Mouse (Mus musculus): ENCODE results near the gene Lnx1. TPM values are rescaled to one million over a fixed set of nuclear protein-coding genes. Genes with fewer than 3 reads are reported as not detected.

The Lnx1 gene
- polyA plus RNA-seq, 1 experiment, result not detected

DNA sequence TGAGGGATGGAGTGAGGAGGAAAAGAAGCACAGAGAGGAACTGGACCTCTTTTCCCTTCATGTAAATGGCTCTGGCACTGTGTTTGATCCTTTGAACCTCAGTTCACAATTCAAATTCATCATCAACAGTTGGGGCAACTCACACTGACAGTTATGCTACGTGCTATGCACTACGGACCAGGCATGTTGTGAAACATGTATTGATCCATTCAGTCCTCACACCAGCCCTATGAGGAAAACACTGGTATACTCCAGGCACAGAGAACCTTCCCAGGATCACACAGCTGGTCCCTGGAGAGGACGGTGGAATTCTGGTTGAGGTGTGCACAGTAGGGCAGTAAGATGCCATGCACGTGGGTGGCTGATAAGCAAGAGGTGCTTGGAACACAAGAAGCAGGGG is 62.2 kb downstream of the Lnx1 start:
- Histone ChIP-seq H3K4me1 (ENCODE audit: control insufficient read depth, insufficient read depth, low read length) (no peaks in the 10 kb centered on the region), H3K27ac (ENCODE audit: insufficient read depth, low read depth, low read length) (no peak overlapping the region), H3K4me3 (ENCODE audit: insufficient read depth, low read length) (no peak overlapping the region)
- TF ChIP-seq POLR2A (IDR thresholded peaks at IDR 0.05; ENCODE audit: borderline replicate concordance, low read depth, low read length), result no peak
- TF ChIP-seq CTCF (IDR thresholded peaks at IDR 0.05; ENCODE audit: low read depth, low read length), result no peak

DNA sequence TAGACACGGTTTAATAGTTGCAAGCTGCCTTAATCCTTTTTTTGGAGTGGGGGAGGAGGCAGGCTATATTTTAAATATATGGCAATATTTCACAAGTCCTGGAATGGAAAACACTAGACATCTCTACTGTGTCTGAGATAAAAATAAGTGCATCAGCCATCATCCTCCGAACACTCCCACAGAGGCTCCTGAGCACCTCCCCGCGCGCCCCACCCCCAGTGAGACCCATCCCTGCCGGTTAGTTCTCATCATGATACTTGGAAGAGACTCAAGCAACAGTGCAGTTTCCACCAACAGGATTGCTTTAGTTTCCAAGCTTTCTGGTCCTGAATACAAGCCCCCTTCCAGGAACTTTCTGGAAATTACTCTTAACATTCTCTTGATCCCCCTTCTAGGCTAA is 63.2 kb downstream of the Lnx1 start:
- no peak overlapping the region for H3K4me3 ChIP-seq (ENCODE audit: insufficient read depth, low read length)
- no peaks in the 10 kb centered on the region for H3K4me1 ChIP-seq (ENCODE audit: control insufficient read depth, insufficient read depth, low read length)
- no peak for TF ChIP-seq POLR2A (IDR thresholded peaks at IDR 0.05; ENCODE audit: borderline replicate concordance, low read depth, low read length)
- no peak for TF ChIP-seq CTCF (IDR thresholded peaks at IDR 0.05; ENCODE audit: low read depth, low read length)
- no peak overlapping the region for H3K27ac ChIP-seq (ENCODE audit: insufficient read depth, low read depth, low read length)

DNA sequence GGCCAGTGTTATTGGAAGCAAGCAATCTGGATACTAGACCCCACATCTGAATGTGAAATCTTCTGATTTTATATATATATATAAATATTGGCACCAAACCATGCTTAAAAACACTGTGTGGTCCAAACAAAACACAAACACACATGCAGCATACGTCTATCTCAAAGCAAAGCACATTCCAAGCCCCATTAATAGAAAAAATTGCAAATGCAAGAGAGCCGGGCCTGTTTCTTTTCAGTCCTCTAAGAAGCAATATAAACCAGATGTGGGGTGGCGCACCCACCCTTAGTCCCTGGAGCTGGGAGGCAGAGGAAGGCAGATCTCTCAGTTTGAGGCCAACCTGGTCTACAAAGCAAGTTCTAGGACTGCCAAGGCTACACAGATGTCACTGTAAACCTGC is 68.3 kb downstream of the Lnx1 start:
- TF ChIP-seq CTCF (IDR thresholded peaks at IDR 0.05; ENCODE audit: low read depth, low read length) (no peak), POLR2A (IDR thresholded peaks at IDR 0.05; ENCODE audit: borderline replicate concordance, low read depth, low read length) (no peak)

DNA sequence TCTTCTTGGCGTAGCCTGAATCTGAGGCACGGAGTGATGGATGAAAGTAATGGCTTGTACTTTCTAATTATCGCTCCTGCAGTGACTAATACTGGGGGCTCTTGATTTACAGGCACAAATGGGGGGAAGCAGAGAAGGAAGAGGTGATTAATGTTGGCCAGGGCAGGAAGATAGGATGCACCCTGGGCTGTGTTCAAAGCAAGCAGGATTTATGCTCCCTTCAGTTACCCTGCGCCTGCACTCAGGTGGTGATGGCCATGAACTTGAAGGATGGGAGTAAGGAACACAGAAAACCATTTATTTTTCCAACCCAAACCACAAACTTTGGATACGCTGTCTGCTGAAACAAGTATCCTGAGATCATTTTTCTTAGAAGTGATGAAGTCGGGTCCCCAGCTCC is 69.3 kb downstream of the Lnx1 start:
- Histone ChIP-seq H3K4me3 (ENCODE audit: insufficient read depth, low read length) (no peak overlapping the region), H3K4me1 (ENCODE audit: control insufficient read depth, insufficient read depth, low read length) (no peaks in the 10 kb centered on the region), H3K27ac (ENCODE audit: insufficient read depth, low read depth, low read length) (no peak overlapping the region)
- no peak for TF ChIP-seq POLR2A (IDR thresholded peaks at IDR 0.05; ENCODE audit: borderline replicate concordance, low read depth, low read length)

More for the DNA sequence above, 68.3 kb downstream of the Lnx1 start:
- Histone ChIP-seq H3K27ac (ENCODE audit: insufficient read depth, low read depth, low read length) (no peak overlapping the region), H3K4me1 (ENCODE audit: control insufficient read depth, insufficient read depth, low read length) (no peaks in the 10 kb centered on the region), H3K4me3 (ENCODE audit: insufficient read depth, low read length) (no peak overlapping the region)

DNA sequence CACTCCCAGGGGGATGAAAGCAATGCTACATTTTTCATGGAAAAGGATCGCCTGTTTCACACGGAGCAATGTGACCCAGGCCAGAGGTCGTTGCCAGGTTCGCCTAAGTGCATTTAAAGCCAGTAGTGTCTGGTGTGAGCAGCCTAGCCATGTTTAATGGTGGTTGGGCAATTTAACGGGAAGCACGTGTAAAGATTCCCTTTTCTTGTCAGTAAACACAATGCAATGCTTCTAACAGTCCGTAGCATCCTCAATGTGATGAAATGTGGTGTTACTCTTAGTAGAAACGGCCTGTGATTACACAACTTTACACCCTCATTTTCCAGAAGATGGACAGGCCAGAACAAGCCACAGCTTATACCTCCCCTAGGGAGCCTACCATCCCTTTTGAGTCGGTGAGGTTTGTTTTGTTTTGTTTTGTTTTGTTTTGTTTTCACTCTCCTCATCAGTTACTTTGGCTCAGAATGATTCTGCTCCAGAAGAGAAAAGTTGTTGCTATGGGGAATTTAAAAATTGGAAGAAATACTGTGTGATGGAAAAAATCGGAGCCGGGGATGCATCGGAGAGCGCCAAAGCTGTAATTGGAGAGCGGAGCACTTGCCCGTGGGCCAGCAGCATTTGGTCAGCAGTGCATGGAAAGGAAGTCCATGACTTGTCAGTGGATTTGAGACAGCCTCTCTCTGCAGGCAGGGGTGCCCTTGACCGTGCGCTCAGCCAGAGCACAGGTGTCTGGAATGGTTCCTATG is 70.2 kb downstream of the Lnx1 start:
- no peak overlapping the region for H3K27ac ChIP-seq (ENCODE audit: insufficient read depth, low read depth, low read length)
- no peaks in the 10 kb centered on the region for H3K4me1 ChIP-seq (ENCODE audit: control insufficient read depth, insufficient read depth, low read length)
- no peak overlapping the region for H3K4me3 ChIP-seq (ENCODE audit: insufficient read depth, low read length)
- no peak for TF ChIP-seq CTCF (IDR thresholded peaks at IDR 0.05; ENCODE audit: low read depth, low read length)

DNA sequence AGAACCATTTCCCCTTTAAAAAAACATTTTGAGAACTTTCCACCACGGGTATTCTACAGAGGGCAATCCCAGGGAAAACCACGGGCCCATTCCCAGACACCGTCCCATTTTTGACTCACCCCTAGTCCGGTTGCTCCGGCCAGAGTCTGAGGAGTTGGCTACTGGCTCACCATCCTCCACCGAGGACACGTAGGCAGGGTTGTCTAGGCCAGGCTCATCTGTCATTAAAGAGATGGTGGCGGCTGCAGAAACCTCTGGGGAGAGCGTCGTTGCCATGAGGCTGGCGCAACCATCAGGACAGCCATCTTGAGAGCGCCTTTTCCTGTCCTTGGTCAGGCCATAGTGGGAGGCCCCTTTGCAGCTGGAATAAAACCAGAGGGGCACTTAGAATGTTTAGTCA is 74.7 kb downstream of the Lnx1 start:
- no peak for TF ChIP-seq POLR2A (IDR thresholded peaks at IDR 0.05; ENCODE audit: borderline replicate concordance, low read depth, low read length)
- no peak for TF ChIP-seq CTCF (IDR thresholded peaks at IDR 0.05; ENCODE audit: low read depth, low read length)
- no peaks in the 10 kb centered on the region for H3K4me1 ChIP-seq (ENCODE audit: control insufficient read depth, insufficient read depth, low read length)
- H3K4me3 ChIP-seq (ENCODE audit: insufficient read depth, low read length), result no peak overlapping the region

DNA sequence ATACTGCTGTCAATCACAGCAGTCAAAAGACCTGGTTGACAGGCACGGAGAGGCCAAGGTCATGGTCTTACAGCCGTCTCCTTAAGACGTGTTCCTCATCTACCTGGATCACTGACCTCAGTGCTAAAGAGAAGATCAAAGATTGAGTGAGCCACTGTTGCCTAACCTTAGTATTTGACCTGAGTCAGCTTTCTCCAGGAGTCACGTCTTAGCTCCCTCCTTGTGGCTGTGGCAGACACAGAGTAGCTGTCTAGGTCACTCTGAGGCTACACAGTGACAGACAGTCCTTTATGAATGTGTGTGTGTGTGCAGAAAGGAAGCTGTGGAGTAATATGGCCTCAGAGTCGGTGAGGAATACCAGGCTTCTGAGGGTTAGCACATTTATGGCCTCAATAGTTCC is 78.3 kb downstream of the Lnx1 start:
- no peak overlapping the region for H3K27ac ChIP-seq (ENCODE audit: insufficient read depth, low read depth, low read length)
- no peak overlapping the region for H3K4me3 ChIP-seq (ENCODE audit: insufficient read depth, low read length)
- no peaks in the 10 kb centered on the region for H3K4me1 ChIP-seq (ENCODE audit: control insufficient read depth, insufficient read depth, low read length)
- TF ChIP-seq CTCF (IDR thresholded peaks at IDR 0.05; ENCODE audit: low read depth, low read length), result no peak
- TF ChIP-seq POLR2A (IDR thresholded peaks at IDR 0.05; ENCODE audit: borderline replicate concordance, low read depth, low read length), result no peak

More for the DNA sequence above, 74.7 kb downstream of the Lnx1 start:
- H3K27ac ChIP-seq (ENCODE audit: insufficient read depth, low read depth, low read length), result no peak overlapping the region

DNA sequence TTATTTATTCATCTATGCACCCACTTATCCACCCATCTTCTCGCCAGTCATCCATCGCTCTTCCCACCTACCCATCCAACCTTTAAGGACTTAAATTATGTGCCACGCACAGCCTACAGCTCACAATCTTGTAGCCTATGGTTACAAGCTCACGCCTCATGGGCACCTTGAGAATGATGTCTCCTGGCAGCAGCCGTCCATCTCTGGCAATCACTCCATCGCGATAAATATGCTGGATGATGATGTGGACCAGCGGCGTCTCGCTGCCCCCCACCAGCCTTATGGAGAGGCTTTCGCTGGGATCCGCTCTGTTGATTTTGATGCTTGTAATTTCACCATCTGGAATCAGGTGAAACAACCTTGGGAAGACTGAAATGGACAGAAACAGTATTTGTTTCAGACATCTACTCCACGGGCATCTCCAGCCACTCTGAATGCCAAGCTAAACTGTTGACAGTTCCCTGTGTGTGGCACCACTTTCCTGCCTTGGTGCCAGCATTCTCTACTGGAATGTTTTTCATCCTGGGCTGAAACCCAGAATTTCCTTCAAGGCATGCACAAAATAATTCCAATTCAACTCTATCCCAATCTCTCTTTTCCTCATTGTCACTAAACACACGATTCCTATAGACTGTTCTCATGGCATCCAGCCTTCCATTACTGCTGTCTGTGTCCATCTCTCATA is 79.3 kb downstream of the Lnx1 start:
- 0 out of 2 replicates have a peak, but pooled peaks cover 2% of the 10 kb centered on the region for H3K4me1 ChIP-seq (ENCODE audit: control insufficient read depth, insufficient read depth, low read length)
- no peak overlapping the region for H3K4me3 ChIP-seq (ENCODE audit: insufficient read depth, low read length)
- H3K27ac ChIP-seq (ENCODE audit: insufficient read depth, low read depth, low read length), result no peak overlapping the region
- TF ChIP-seq CTCF (IDR thresholded peaks at IDR 0.05; ENCODE audit: low read depth, low read length), result no peak
- TF ChIP-seq POLR2A (IDR thresholded peaks at IDR 0.05; ENCODE audit: borderline replicate concordance, low read depth, low read length), result no peak

DNA sequence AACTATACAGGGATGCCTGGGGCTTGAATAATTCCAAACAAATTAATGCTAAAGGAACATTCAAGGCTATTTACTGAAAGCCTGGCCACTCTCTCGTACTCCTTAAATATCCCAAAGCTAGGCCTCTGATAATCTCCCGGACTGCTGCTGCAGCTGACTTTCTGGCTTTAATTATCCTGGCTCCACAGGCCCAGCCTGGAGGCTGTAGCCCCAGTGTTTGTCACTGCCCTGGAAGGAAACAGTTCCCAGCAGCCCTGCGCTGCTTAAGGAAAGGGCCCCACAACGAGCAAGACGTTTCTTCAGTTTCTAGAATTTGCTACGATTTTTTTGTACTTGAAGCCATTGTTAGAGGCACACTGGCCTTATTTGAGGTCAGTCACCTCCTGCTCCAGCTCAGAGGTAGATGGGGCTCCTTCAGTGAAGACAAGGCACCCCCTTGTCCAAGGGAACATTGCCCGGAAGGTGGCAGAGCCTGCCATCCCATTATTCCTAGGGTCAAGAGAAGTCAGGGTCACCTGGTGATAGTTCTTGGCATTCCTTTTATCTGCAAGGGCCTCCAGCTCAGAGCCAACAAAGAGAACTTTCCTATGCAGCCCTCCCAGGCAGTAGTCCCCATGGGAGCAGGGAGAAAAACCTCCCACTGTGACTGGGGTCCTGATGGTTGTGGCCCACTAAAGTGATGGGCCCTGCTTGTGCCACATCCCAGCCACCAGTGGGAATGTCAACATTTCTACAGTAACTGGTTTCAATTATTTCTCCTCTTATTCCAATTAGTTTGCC is 80.8 kb downstream of the Lnx1 start:
- Histone ChIP-seq H3K27ac (ENCODE audit: insufficient read depth, low read depth, low read length) (no peak overlapping the region), H3K4me3 (ENCODE audit: insufficient read depth, low read length) (no peak overlapping the region), H3K4me1 (ENCODE audit: control insufficient read depth, insufficient read depth, low read length) (0 out of 2 replicates have a peak, but pooled peaks cover 2% of the 10 kb centered on the region)
- TF ChIP-seq POLR2A (IDR thresholded peaks at IDR 0.05; ENCODE audit: borderline replicate concordance, low read depth, low read length), result no peak
- TF ChIP-seq CTCF (IDR thresholded peaks at IDR 0.05; ENCODE audit: low read depth, low read length), result no peak

All from bone marrow macrophage, adult 2 months (primary cell).